Mouse (Mus musculus): ENCODE measurements around the gene Tmem208. TPM values are rescaled to one million over a fixed set of nuclear protein-coding genes. Genes with fewer than 3 reads are reported as not detected.

Tmem208 gene
- total RNA-seq, 1 experiment from 2014 or later = 28.1 TPM

DNA sequence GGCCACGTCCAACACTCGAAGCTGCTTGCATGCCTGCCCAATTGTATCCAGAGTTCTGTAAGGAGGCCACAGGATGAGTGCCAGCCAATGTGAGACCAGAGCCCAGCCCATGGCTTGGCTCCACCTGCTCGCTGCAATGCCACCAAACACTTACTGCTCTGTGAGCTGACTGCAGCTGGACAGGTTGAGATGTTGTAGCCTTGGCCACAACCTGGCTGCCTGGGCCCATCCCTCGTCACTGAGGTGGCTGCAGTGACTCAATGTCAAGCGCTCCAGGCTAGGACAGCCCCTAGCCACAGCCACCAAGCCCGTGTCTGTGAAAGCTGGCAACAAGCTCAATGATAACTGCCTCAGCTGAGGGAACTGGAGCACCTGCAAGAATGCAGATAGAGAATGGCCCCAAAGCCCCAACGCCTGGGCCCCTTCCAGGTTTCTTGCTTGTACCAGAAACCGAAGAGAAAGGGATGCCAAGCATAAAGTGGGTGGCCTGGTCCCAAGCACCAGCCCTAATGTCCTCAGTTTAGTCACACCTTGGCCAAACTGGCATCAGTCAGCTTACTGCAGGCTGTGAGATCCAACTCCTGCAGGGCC lies 13.2 kb upstream of the Tmem208 start:
- peak in 1 of 2 experiments; percentile 14; a peak in 1 of 4 replicates for ATAC-seq (replicated peaks in 1 of 2; ENCODE audit: insufficient read depth in 1 of 2, low FRiP score in 2 of 2, low TSS enrichment in 1 of 2, low read depth in 1 of 2, poor library complexity in 2 of 2, severe bottlenecking in 2 of 2)

DNA sequence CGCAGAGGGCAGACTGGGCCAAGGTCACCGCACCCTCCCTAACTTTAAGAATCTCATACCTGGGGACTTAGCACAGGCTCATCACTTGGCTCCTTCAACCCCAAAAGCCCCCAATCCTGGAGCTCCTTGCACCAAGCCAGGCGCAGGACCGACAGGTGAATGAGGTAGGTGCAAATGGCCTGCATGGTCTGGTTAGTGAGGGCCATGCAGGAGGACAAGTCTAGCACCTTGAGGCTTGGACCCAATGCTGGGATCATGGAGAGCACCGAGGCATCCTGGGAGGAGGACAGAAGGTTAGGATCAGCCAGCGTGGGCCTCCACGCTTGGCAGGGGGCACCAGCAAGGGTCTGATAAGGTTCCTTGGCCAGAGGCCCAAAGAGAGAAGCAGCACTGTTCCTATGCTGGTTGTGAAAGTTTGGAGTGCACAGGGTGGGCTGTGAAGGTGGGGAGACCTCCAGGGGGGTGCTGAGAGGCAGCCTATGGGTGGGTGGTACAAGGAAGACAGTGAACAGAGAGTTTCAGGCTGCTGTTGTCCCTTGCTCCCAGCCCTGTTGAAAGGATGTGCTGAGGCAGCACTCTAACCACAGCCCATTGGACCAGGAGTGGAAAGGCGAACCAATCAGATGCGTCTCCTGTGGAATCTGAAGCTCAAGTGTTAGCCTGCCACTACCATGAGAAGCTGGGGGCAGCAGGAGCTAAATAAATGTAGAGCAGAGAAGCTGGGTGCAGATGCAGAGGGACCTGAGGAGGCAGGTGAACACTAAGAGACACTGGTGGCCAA lies 12.3 kb upstream of the Tmem208 start:
- no peak for ATAC-seq (replicated peaks in 1 of 2; ENCODE audit: insufficient read depth in 1 of 2, low FRiP score in 2 of 2, low TSS enrichment in 1 of 2, low read depth in 1 of 2, poor library complexity in 2 of 2, severe bottlenecking in 2 of 2)

DNA sequence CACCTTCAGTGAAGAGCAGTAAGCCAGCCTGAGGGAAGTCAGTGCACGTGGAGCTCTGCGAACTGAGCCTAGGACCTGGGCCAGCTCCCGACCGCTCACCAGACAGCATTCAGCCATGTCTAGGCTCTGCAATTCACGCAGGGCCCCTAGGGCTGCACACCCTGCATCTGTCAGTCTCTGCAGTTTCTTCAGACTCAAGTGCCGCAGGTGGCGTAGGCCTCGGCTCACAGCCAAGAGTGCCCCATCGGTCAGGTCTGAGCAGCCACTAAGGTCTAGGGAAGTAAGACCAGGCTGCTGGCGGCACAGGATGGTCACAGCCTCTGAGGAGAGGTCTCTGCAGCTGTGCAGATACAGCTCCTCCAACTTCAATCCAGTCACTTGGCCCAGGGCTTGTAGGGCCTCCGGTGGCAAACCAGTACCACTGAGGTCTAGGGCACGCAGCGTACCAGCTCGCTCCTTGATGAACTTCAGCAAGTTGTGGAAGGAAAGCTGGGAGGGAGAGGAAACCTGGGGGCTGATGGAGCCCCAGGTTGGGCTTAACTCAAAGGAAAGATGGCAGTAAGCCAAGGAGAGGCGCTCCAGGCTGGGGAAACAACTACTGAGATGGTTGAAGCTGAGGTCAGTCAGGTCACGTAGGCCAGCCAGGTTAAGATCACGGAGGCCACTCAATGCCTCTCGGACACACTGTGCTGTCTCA lies 10.9 kb upstream of the Tmem208 start:
- no peak for ATAC-seq (replicated peaks in 1 of 2; ENCODE audit: insufficient read depth in 1 of 2, low FRiP score in 2 of 2, low TSS enrichment in 1 of 2, low read depth in 1 of 2, poor library complexity in 2 of 2, severe bottlenecking in 2 of 2)

DNA sequence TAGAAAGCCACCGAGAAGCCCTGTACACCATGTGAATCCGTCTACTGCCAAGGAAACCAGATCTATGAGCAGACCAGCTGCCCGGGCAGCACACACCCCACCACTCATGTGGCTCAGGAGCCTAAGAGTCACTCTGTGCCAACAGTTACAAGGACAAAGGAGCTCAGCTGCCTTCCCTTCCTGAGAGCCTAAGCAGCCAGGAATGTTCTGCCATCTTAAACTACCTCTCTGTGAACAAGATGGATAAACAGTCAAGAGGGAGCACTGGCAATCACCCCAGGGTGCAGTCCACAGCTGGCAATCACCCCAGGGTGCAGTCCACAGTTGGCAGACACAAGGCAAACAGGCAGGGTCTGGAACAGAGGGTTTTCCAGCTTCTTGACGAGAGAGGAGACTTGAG lies 8.2 kb upstream of the Tmem208 start:
- ATAC-seq (replicated peaks in 1 of 2; ENCODE audit: insufficient read depth in 1 of 2, low FRiP score in 2 of 2, low TSS enrichment in 1 of 2, low read depth in 1 of 2, poor library complexity in 2 of 2, severe bottlenecking in 2 of 2) = no peak

DNA sequence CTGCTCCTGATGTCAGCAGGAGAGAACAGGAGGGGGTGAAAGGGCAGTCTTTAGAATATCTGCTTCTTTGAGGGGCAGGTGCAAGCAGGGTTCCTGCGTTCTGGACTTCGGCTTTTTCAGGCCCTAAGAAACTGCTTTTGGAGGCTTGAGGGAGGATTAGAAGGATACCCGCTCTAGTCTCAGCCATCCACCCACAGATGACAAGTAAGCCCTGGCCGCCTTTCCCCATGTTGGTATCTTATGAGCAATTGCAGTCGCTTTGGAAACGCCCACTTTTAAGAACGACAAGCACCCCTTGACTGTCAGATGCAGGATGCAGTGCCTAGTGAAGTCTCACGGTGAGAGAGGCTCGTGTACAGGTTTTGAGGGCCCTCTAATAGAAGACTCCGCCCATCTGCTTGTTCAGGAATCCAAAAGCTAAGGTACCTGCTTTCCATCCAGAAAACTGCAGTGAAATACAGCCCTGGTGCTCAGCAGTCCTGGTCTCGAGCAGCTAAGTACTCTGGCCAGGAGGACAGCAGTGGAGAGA lies 7.4 kb upstream of the Tmem208 start:
- no peak for ATAC-seq (replicated peaks in 1 of 2; ENCODE audit: insufficient read depth in 1 of 2, low FRiP score in 2 of 2, low TSS enrichment in 1 of 2, low read depth in 1 of 2, poor library complexity in 2 of 2, severe bottlenecking in 2 of 2)

DNA sequence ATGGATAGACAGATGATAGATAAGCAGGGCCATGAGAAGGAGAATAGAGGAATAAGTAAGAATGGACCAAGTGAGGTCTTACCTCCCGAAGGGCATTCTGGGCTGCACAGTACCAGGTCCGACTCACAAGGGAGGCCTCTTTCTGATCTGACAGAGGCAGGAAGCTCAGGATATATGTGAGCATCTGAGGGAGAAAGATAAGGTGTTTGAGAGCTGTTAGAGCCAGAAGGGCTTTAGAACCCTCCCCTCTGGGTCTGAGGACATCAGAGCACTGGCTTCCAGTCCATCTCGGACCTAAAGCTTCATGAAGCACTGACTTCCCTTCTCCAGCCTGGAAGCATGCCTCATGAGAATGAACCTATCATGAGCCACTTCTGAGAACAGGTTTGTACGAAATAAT lies 3.0 kb upstream of the Tmem208 start:
- ATAC-seq (replicated peaks in 1 of 2; ENCODE audit: insufficient read depth in 1 of 2, low FRiP score in 2 of 2, low TSS enrichment in 1 of 2, low read depth in 1 of 2, poor library complexity in 2 of 2, severe bottlenecking in 2 of 2) = no peak

DNA sequence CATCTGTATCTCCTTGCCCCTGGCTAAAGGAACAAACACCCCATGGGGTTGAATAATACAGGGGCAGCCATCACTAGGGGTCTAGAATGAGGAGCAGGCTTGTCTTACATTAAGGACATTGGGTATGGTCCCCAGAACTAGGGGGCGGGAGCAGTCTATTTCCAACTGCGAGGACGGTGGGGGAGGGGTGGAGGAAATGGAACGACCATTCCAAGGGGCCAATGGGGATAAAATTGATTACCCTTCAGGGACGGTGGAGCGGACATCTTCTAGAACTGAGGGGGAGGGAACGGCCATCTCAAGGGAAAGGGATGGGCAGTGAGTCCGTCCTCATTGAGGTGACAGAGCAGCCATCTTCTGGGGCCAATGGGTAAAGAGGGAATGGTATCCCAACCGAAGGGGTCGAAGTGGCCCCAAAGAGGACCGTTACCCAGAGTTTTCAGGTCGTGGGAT lies 487 bp upstream of the Tmem208 start:
- no peak; a peak in 1 of 4 replicates for ATAC-seq (replicated peaks in 1 of 2; ENCODE audit: insufficient read depth in 1 of 2, low FRiP score in 2 of 2, low TSS enrichment in 1 of 2, low read depth in 1 of 2, poor library complexity in 2 of 2, severe bottlenecking in 2 of 2)

DNA sequence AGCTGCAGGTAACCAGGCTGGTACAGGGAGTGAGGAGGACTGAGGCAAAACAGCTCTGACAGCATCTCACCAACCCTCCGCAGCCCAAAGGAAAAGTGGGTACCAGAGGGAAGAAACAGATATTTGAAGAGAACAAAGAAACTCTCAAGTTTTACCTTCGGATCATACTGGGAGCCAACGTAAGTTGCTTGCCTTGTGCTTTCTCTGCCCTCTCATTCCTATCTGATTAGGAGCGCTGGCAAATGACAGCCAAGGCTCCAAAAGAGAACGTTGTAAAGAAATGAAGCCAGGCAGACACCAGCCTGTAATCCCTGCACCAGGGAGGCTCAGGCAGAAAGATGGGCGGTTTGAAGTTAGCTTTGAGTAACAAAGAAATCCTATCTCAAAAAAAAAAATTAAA lies 814 bp downstream of the Tmem208 start:
- ATAC-seq (replicated peaks in 1 of 2; ENCODE audit: insufficient read depth in 1 of 2, low FRiP score in 2 of 2, low TSS enrichment in 1 of 2, low read depth in 1 of 2, poor library complexity in 2 of 2, severe bottlenecking in 2 of 2) = no peak

DNA sequence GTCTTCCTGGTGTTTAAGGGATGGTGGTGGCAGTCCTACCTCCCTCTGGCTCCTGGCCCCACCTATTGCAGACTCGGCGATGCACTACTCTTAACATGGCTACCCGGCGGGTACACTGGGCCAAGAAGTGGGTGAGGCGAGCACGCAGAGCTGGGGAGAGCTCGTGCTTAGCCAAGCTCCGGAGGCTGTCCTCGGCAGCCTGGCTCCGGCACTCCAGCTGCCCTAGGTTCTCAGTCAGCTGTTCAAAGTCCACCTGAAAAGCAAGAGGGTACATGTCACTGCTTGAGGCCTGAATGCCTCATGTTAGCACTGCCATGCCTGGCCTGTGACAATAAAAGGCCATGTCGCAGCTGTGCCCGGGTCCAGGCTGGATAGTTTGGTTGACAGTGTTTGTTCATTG lies 4.2 kb downstream of the Tmem208 start:
- ATAC-seq (replicated peaks in 1 of 2; ENCODE audit: insufficient read depth in 1 of 2, low FRiP score in 2 of 2, low TSS enrichment in 1 of 2, low read depth in 1 of 2, poor library complexity in 2 of 2, severe bottlenecking in 2 of 2) = no peak

DNA sequence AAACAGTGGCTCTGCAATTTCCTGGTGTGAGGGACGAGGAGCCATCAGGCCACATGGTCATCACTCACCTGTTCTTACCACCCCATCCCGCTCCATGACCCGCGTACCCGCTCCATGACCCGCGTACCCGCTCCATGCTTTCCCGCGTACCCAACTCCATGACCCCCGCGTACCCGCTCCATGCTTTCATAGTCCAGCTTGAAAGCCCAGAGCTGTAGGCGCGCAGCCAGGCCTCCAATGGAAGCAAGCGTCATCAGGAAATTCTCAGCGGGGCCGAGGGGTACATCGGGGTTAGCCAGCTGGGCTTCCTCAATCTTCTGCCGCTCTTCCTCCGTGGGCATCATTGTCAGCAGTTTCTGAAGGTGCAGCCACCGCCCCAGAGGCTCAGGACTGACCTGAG lies 5.3 kb downstream of the Tmem208 start:
- no peak for ATAC-seq (replicated peaks in 1 of 2; ENCODE audit: insufficient read depth in 1 of 2, low FRiP score in 2 of 2, low TSS enrichment in 1 of 2, low read depth in 1 of 2, poor library complexity in 2 of 2, severe bottlenecking in 2 of 2)

DNA sequence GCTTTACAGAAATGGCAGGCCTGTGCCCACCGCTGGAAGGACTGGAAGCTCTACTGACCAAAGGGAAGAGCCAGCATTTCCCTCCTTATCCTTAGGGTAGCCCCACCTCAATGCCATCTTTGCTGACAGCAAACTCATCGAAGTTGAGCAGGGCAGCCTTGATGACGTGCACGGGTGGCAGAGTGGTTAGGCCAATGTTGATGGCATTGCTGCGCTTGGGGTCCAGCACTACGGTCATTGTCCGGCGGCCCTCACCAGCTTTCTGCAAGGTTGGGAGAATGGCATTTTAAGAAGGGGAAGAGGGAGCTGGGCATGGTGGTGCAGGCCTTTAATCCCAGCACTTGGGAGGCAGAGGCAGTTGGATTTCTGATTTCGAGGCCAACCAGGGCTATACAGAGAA lies 5.8 kb downstream of the Tmem208 start:
- no peak for ATAC-seq (replicated peaks in 1 of 2; ENCODE audit: insufficient read depth in 1 of 2, low FRiP score in 2 of 2, low TSS enrichment in 1 of 2, low read depth in 1 of 2, poor library complexity in 2 of 2, severe bottlenecking in 2 of 2)

DNA sequence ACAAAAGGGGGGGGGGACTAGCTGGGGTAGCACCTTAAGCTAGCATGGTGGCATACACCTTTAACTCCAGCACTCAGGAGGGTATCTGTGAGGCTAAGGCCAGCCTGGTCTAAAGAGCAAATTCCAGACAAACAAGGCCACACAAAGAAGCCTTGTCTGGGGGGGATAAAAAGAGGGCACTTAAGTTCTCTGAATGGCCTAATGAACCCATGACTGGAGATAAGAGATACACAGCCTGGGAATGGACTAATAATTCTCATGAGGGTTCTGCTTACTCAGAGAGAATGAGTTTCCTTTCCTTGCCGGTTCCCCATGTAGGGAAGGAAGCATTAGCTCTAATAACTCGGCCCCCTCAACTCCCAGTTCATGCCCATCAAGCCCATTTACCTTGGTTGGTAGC lies 6.4 kb downstream of the Tmem208 start:
- no peak for ATAC-seq (replicated peaks in 1 of 2; ENCODE audit: insufficient read depth in 1 of 2, low FRiP score in 2 of 2, low TSS enrichment in 1 of 2, low read depth in 1 of 2, poor library complexity in 2 of 2, severe bottlenecking in 2 of 2)

DNA sequence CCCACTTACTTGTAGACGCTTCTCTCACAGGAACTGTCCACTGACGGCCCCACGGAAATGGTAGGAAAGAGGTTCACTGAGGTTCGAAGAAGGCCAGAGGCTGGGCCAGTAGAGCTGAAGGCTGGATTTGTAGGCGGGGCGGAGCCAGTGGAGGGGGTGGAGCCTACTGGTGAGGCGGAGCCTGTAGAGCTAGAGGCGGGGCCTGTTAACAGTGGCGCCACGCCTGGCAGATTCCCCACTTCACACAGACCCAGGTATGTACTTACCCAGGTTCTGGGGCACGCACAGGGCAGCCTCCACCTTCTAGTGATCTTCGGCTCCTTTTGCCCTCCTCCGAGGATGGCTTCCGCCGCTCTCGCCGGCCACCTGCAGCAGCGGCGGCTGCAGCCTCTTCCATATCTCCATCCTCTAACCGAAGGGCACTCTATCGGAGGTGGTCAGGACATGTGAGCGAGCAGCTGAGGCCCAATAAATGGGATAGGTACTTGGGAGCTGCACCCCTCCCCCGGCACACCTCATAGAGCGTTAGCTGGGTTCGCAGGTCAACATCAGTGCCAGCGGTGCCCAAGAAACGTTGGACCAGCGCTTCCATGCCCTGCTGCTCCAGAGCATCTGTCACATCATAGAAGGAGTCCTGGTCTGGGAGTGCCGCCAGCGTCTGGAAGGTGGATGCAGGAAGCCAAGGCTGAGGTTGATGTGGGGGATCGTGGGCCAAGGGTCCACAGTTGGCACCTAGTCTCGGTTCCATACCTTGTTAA lies 10.4 kb downstream of the Tmem208 start:
- no peak for ATAC-seq (replicated peaks in 1 of 2; ENCODE audit: insufficient read depth in 1 of 2, low FRiP score in 2 of 2, low TSS enrichment in 1 of 2, low read depth in 1 of 2, poor library complexity in 2 of 2, severe bottlenecking in 2 of 2)

DNA sequence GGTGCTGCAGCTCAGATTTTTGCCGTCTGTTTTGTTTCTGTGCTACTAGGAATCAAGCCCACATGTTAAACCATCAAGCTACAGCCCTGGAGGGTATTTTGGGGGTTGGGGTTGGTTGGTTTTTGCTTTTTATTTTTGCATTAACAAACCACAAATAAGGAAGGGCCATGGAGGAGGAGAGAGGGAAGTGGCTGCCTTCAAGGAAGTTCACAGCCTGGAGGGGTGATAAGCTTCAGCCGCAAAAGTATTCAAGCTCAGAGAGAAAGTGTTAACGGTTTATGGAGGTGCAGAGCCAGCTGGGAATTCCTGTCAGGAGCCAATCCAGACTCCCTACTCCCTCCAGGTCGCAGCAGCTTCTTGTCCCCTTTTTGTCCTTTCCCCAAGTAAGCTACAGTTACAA lies 12.8 kb downstream of the Tmem208 start:
- ATAC-seq (replicated peaks in 1 of 2; ENCODE audit: insufficient read depth in 1 of 2, low FRiP score in 2 of 2, low TSS enrichment in 1 of 2, low read depth in 1 of 2, poor library complexity in 2 of 2, severe bottlenecking in 2 of 2) = peak; percentile 52 to 54; a peak in 3 of 4 replicates

DNA sequence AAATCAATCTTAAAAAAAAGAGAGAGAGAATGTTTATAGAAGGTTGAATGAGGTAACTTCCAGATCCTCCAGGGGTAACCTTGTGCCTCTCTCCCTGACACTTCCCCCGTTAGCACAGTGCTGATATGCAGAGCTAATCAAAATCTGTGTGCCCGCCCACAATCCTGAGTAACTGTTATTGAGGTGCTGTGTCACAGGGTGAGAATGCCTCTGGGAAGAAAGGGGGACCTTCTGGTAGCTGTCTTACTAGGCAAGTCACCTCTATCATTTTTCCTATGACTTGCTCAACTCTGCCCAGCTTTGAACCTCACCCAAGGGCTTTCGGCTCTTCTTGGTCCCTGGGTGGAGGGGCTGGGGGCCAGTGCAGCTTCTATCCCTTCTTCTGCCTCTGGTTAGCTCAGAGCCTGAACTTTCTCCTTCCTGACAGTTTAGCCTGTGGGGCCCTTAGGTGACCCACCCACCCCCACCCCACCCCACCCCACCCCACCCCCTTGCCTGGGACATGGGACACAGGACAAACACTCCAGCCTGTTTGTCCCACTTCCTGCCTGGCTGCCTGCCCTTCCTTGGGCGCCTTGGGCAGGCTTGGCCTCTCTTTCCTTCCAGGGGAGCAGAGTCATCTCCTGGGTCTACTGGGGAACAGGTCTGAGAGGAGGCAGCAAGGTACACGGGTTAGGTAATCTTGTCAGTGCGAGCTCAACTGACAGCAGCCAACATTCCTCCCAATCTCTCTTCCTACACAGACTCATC lies 13.9 kb downstream of the Tmem208 start:
- ATAC-seq (replicated peaks in 1 of 2; ENCODE audit: insufficient read depth in 1 of 2, low FRiP score in 2 of 2, low TSS enrichment in 1 of 2, low read depth in 1 of 2, poor library complexity in 2 of 2, severe bottlenecking in 2 of 2) = no peak; a peak in 1 of 4 replicates

DNA sequence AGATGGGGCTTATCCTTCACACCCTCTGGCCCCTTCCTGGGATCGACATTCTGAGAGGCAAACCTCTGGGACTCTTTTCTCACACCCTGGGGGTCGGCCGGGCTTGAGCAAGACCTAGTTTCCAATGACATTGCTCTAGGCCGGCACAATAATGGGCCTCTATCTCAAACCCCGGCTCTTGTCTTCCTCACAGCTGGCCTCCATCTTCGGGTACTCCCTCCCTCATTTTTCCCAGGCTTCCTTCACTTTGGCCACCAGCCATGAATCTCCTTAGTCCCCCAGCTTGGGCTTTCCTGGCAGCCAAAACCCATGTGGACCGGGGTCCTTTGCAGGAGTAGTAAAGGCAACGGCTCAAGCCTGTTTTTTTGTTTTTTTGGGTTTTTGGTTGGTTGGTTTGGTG lies 15.2 kb downstream of the Tmem208 start:
- no peak for ATAC-seq (replicated peaks in 1 of 2; ENCODE audit: insufficient read depth in 1 of 2, low FRiP score in 2 of 2, low TSS enrichment in 1 of 2, low read depth in 1 of 2, poor library complexity in 2 of 2, severe bottlenecking in 2 of 2)

DNA sequence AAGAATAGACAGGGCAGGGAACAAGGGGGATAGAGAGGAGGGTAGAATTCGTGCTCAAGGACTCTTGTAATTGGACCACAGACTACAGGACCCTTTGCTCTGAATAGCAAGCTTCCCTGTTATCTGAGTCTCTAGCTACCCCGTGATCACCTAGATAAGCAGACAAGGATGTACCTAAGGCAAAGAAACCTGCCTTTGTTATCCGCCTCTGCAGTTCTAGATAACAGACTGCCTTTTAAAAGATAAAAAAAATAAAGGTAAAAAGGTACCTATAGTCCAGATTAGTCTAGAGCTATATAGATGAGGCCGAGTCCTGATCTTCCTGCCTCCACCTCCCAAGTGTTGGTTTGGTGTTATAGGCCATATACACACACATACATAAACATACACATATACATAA lies 16.6 kb downstream of the Tmem208 start:
- ATAC-seq (replicated peaks in 1 of 2; ENCODE audit: insufficient read depth in 1 of 2, low FRiP score in 2 of 2, low TSS enrichment in 1 of 2, low read depth in 1 of 2, poor library complexity in 2 of 2, severe bottlenecking in 2 of 2) = no peak

Data from hematopoietic stem cell, adult 5-6 weeks (primary cell).